Mouse (Mus musculus): Measurements from ENCODE around the gene Gfod2. TPM values are rescaled to one million over a fixed set of nuclear protein-coding genes. Genes with fewer than 3 reads are reported as not detected.

Gene Gfod2
- total and polyA plus RNA-seq, 3 experiments = 7.0 to 8.3 TPM; not detected in 1

- Histone ChIP-seq H3K9me3 (replicated peaks; ENCODE audit: insufficient read depth, low read length) (no peaks in the 10 kb centered on the region), H3K9ac (ENCODE audit: control insufficient read depth, low read depth, low read length, poor library complexity, severe bottlenecking) (peak overlapping the region; percentile 42), H3K4me1 (ENCODE audit: control insufficient read depth in 1 of 2, insufficient read depth in 2 of 2, low read length in 2 of 2) (peaks cover 24 to 34% of the 10 kb centered on the region in 2 experiments), H3K27me3 (ENCODE audit: control insufficient read depth in 1 of 2, insufficient read depth in 2 of 2, low read length in 2 of 2) (no peaks in the 10 kb centered on the region), H3K27ac (ENCODE audit: control insufficient read depth, low read depth, low read length) (peak overlapping the region; percentile 84), H3K36me3 (ENCODE audit: control insufficient read depth in 1 of 2, insufficient read depth in 2 of 2, low read length in 2 of 2) (peaks cover 0 to 36% of the 10 kb centered on the region in 2 experiments; a peak in 2 of 4 replicates), H3K4me3 (ENCODE audit: control insufficient read depth in 1 of 2, insufficient read depth in 1 of 2, low read depth in 2 of 2, low read length in 2 of 2) (no peak overlapping the region), H3K79me2 (ENCODE audit: control insufficient read depth, insufficient read depth, low read length, poor library complexity) (no peaks in the 10 kb centered on the region)
- DNase-seq (ENCODE audit: low read depth, low spot score) = peak; percentile 76
- TF ChIP-seq NELFE (IDR thresholded peaks at IDR 0.05; ENCODE audit: low read depth, low read length) (no peak), RAD21 (IDR thresholded peaks at IDR 0.05; ENCODE audit: low read depth, low read length) (no peak), HCFC1 (IDR thresholded peaks at IDR 0.05; ENCODE audit: low read depth, low read length) (no peak), USF1 (IDR thresholded peaks at IDR 0.05; ENCODE audit: low read depth, low read length) (no peak), KAT2A (conservative IDR thresholded peaks at IDR 0.05; ENCODE audit: low read depth, low read length) (no peak), MYC (IDR thresholded peaks at IDR 0.05; ENCODE audit: low read depth, low read length) (peak; percentile 38; the same call in 1 of the 2 replicates), MAFK (IDR thresholded peaks at IDR 0.05; ENCODE audit: borderline replicate concordance, low read depth, low read length) (no peak), BHLHE40 (IDR thresholded peaks at IDR 0.05; ENCODE audit: borderline replicate concordance, low read depth, low read length) (no peak), POLR2AphosphoS5 (IDR thresholded peaks at IDR 0.05; ENCODE audit: borderline replicate concordance, low read depth, low read length) (no peak), ELF1 (IDR thresholded peaks at IDR 0.05; ENCODE audit: low read depth, low read length) (no peak), SMC3 (IDR thresholded peaks at IDR 0.05; ENCODE audit: low read depth, low read length) (no peak), ZC3H11A (IDR thresholded peaks at IDR 0.05; ENCODE audit: low read depth, low read length) (no peak), NRF1 (IDR thresholded peaks at IDR 0.05; ENCODE audit: insufficient read depth, low read depth, low read length, poor library complexity, severe bottlenecking) (no peak), CTCF (IDR thresholded peaks at IDR 0.05 in 2 of 3, conservative IDR thresholded peaks at IDR 0.05 in 1 of 3; ENCODE audit: control insufficient read depth in 1 of 3, insufficient read depth in 1 of 3, low read depth in 2 of 3, low read length in 3 of 3, poor library complexity in 1 of 3, severe bottlenecking in 1 of 3) (no peak), POLR2A (IDR thresholded peaks at IDR 0.05; ENCODE audit: control insufficient read depth in 1 of 2, insufficient read depth in 1 of 2, low read depth in 1 of 2, low read length in 2 of 2, poor library complexity in 1 of 2) (no peak), USF2 (IDR thresholded peaks at IDR 0.05; ENCODE audit: borderline replicate concordance in 1 of 2, insufficient read depth in 1 of 2, low read depth in 1 of 2, low read length in 2 of 2) (no peak), MAX (IDR thresholded peaks at IDR 0.05; ENCODE audit: low read length) (no peak), RCOR1 (IDR thresholded peaks at IDR 0.05; ENCODE audit: low read depth, low read length) (0 out of 2 replicates have a peak, but pooled peaks have one; percentile 23), SIN3A (IDR thresholded peaks at IDR 0.05; ENCODE audit: low read length) (peak; percentile 54), ETS1 (IDR thresholded peaks at IDR 0.05; ENCODE audit: low read depth, low read length) (peak; percentile 48; the same call in 1 of the 2 replicates), GABPA (IDR thresholded peaks at IDR 0.05; ENCODE audit: low read depth, low read length) (no peak), CHD2 (IDR thresholded peaks at IDR 0.05; ENCODE audit: low read length) (no peak), ZMIZ1 (IDR thresholded peaks at IDR 0.05; ENCODE audit: low read depth, low read length) (no peak), TCF12 (IDR thresholded peaks at IDR 0.05; ENCODE audit: low read depth, low read length) (peak; percentile 69), MYB (IDR thresholded peaks at IDR 0.05; ENCODE audit: low read depth, low read length) (peak; percentile 65; the same call in 1 of the 2 replicates), TAL1 (IDR thresholded peaks at IDR 0.05; ENCODE audit: low read length) (peak; percentile 80), ZNF384 (IDR thresholded peaks at IDR 0.05; ENCODE audit: low read depth, low read length) (no peak), GATA1 (IDR thresholded peaks at IDR 0.05; ENCODE audit: low read depth, low read length) (peak; percentile 57), EP300 (IDR thresholded peaks at IDR 0.05; ENCODE audit: low read depth in 1 of 2, low read length in 2 of 2) (peak; percentile 87 to 90), ZKSCAN1 (IDR thresholded peaks at IDR 0.05; ENCODE audit: low read depth, low read length) (no peak)
Measured at GRCm38 (mm10) chr8:105801153-105801904, 42.9 kb upstream of the Gfod2 start.
